Mouse (Mus musculus): Measurements from ENCODE around the gene Nap1l3.

The Nap1l3 gene

DNA sequence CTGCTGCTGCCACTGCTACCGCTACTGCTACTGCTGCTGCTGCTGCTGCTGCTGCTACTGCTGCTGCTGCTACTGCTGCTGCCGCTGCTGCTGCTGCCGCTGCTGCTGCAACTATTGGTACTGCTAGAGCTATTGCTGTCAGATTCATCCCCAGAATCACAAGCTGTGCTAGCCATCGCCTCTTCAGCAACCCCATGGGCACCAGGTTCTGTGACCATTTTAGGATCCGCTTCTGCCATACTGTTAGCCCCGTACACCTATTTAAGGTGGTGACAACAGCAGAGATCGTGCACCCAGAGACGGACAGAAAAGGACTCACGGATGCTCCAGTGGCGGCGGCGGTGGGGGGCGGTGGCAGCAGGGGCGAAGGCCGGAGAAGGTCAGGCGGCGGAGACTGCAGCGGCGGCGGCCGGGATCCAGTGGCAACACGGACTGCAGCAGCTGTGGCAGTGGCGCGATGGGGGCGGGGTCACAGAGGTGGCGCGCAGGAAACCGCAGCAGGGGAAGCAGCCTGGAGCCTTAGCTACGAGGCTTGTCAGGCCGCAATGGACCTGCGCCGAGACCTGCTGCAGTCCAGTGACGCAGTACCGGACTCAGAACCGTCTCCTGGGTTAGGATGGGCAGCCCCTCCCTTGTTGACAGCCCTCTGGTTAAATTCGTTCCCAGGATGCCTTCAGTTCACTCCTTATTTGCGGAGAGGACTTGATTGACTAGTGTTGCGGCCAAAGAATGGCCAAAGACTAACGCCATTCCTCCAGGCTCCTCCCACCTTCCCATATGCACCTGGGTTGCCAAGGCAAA is at the start of gene Nap1l3:
Gene Nap1l3 (minus strand): TSS at position 621 of the 801 bp plus-strand sequence.
- peak; percentile 69 for DNase-seq (ENCODE audit: low spot score)

- no peak for DNase-seq (ENCODE audit: low spot score)
These were observed 451 bp upstream of the Nap1l3 start for GRCm38 (mm10) chrX:122397652-122398051.
